Mouse (Mus musculus) brain, embryonic 14.5 days (tissue): ENCODE measurements at regions not wholly inside any gene's neighbourhood (a gene's known extent, or its start where the extent isn't known, plus 50 kb on each side); places are given as distances from the start of the nearest gene placed in this dataset.

Source experiments
- CTCF ChIP-seq: fragments of 200-500 bp; IDR thresholded peaks from 2 replicates; pipeline ENCODE4 v1.5.1; 2012; ENCODE audit warnings: inconsistent platforms, mild to moderate bottlenecking, moderate library complexity, borderline replicate concordance; ENCODE audit not compliant: insufficient read depth, insufficient read length; ENCODE audit errors: extremely low read depth
- POLR2A ChIP-seq: fragments of 200-500 bp; IDR thresholded peaks from 2 replicates; pipeline ENCODE4 v1.6.1; 2012; ENCODE audit warnings: mild to moderate bottlenecking, inconsistent platforms, borderline replicate concordance; ENCODE audit not compliant: poor library complexity, insufficient read depth, insufficient read length, severe bottlenecking; ENCODE audit errors: extremely low read depth

DNA sequence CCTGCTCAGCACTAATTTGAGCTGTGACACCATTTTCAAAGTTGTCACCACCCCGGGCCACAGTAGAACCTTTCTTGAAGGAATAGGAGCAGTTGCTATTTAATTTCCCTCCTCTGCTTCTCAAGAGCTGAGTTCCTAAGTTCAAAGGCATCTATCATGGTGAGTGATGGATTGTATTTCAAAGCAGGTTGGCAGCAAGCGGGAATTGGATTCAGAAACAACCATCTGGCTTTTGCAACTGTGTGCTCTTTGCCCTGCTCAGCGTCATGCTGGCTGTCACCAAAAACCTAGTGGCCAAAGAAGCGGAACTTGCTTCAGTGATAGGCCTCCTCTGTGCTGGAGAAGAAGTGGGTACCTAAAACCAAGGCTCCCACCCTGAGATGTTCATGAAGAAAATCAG lies 209.6 kb upstream of the Vstm2b start:
- TF ChIP-seq CTCF (no peak), POLR2A (no peak)
